Mouse (Mus musculus): ENCODE data around the gene Cd164l2. TPM values are rescaled to one million over a fixed set of nuclear protein-coding genes. Genes with fewer than 3 reads are reported as not detected.

Gene Cd164l2
- total RNA-seq (2022): 1 to 10 TPM in 2 of 4 experiments, under 1 TPM in 2; 0.86 to 1.8 (median 1.4) TPM

GRCm38 (mm10) chr4:133211751-133212561 lies at the start of gene Cd164l2, which contains the start of gene Gpr3:
Gene Cd164l2, plus strand, starts transcription at chr4:133212131.
Gene Gpr3, minus strand, starts transcription at chr4:133212536.
- DNase-seq: no peak

- no peak for DNase-seq
These were observed 49.7 kb upstream of the Cd164l2 start for GRCm38 (mm10) chr4:133162196-133162595.

GRCm38 (mm10) chr4:133166773-133167172 lies 45.2 kb upstream of the Cd164l2 start:
- no peak for DNase-seq

- DNase-seq: no peak
These were observed 42.5 kb upstream of the Cd164l2 start for GRCm38 (mm10) chr4:133169237-133170055.

GRCm38 (mm10) chr4:133170056-133170524 lies 41.8 kb upstream of the Cd164l2 start:
- no peak for DNase-seq

- DNase-seq: no peak
These were observed 41.3 kb upstream of the Cd164l2 start for GRCm38 (mm10) chr4:133170616-133171015.

GRCm38 (mm10) chr4:133172451-133172850 lies 39.5 kb upstream of the Cd164l2 start:
- DNase-seq: no peak

- no peak for DNase-seq
These were observed 37.6 kb upstream of the Cd164l2 start for GRCm38 (mm10) chr4:133174361-133174760.

GRCm38 (mm10) chr4:133175274-133175673 lies 36.7 kb upstream of the Cd164l2 start:
- DNase-seq: no peak

- DNase-seq: no peak
These were observed 35.8 kb upstream of the Cd164l2 start for GRCm38 (mm10) chr4:133175998-133176760.

GRCm38 (mm10) chr4:133176761-133177403 lies 35.0 kb upstream of the Cd164l2 start:
- no peak for DNase-seq

GRCm38 (mm10) chr4:133178305-133178704 lies 33.6 kb upstream of the Cd164l2 start:
- no peak for DNase-seq

- DNase-seq: no peak
These were observed 32.7 kb upstream of the Cd164l2 start for GRCm38 (mm10) chr4:133179258-133179657.

- DNase-seq: no peak
These were observed 29.4 kb upstream of the Cd164l2 start for GRCm38 (mm10) chr4:133182439-133183033.

- DNase-seq: no peak
These were observed 27.7 kb upstream of the Cd164l2 start for GRCm38 (mm10) chr4:133184031-133184897.

GRCm38 (mm10) chr4:133184898-133185665 lies 26.8 kb upstream of the Cd164l2 start:
- DNase-seq: no peak

- no peak for DNase-seq
These were observed 26.0 kb upstream of the Cd164l2 start for GRCm38 (mm10) chr4:133185893-133186292.

- DNase-seq: no peak
These were observed 25.1 kb upstream of the Cd164l2 start for GRCm38 (mm10) chr4:133186856-133187255.

GRCm38 (mm10) chr4:133189396-133189795 lies 22.5 kb upstream of the Cd164l2 start:
- DNase-seq: no peak

- DNase-seq: no peak
These were observed 17.4 kb upstream of the Cd164l2 start for GRCm38 (mm10) chr4:133194482-133194881.

Measured in adrenal gland, adult 8-10 months (tissue).